Comparison of ENCODE assay signal across 21 mouse cellular contexts in the genomic region with DNA sequence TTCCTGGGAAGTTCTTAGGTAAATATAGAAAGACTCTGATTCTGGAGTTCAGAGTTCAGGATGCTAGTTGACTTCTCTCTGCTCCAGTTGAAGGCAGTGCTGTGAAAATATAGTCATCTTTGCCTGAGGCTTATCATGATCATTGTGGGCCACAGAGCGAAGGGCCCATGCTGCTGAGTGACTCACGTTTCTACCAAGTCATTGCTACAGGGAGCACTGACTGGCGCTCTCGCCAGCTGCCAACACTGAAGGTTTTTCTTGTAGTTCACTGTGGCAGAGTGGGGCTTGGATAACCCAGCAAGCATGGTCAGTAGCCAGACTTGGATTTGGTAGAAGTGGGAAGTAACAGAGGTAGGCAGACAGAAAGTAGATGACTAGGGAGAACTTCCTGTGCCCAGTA.
DNase-seq lines count a peak whose midpoint lies in the region; ATAC-seq lines count a peak whose summit lies in the region.
"Had no signal": no experiment of that assay in that cellular context is flagged by ENCODE, and none has a peak within 500 bp of the region (broad histone marks: within the 10 kb centered on the region; RNA-seq: fewer than 3 reads in every experiment).

No protein-coding gene starts in this region.

- H3K9me3 ChIP-seq in hindbrain, embryonic 10.5 days = no peaks in the 10 kb centered on the region
- H3K9me3 ChIP-seq in hindbrain, embryonic 14.5 days (ENCODE audit: control insufficient read depth, low read length) = no peaks in the 10 kb centered on the region
- no peaks in the 10 kb centered on the region for H3K9me3 ChIP-seq in kidney, embryonic 15.5 days (replicated peaks)
- no peaks in the 10 kb centered on the region for H3K9me3 ChIP-seq in neural tube, embryonic 13.5 days
- H3K9me3 ChIP-seq in neural tube, embryonic 15.5 days (replicated peaks) = no peaks in the 10 kb centered on the region
- H3K9me3 ChIP-seq: embryonic facial prominence, embryonic 15.5 days; forebrain, embryonic 15.5 days; G1E; heart, embryonic 13.5 days; intestine, embryonic 15.5 days had no signal

- H3K9ac ChIP-seq in hindbrain, embryonic 14.5 days = no peak overlapping the region
- H3K9ac ChIP-seq in kidney, embryonic 15.5 days = no peak overlapping the region
- H3K9ac ChIP-seq in neural tube, embryonic 13.5 days = no peak overlapping the region
- H3K9ac ChIP-seq in neural tube, embryonic 15.5 days (replicated peaks) = no peak overlapping the region
- H3K9ac ChIP-seq: embryonic facial prominence, embryonic 15.5 days; forebrain, embryonic 15.5 days; heart, embryonic 13.5 days; intestine, embryonic 15.5 days had no signal

- no peak overlapping the region for H3K4me2 ChIP-seq in hindbrain, embryonic 14.5 days (replicated peaks)
- H3K4me2 ChIP-seq in kidney, embryonic 15.5 days = no peak overlapping the region
- H3K4me2 ChIP-seq in neural tube, embryonic 13.5 days = no peak overlapping the region
- no peak overlapping the region for H3K4me2 ChIP-seq in neural tube, embryonic 15.5 days
- H3K4me2 ChIP-seq: embryonic facial prominence, embryonic 15.5 days; forebrain, embryonic 15.5 days; heart, embryonic 13.5 days; intestine, embryonic 15.5 days had no signal

- H3K4me3 ChIP-seq in hindbrain, embryonic 10.5 days = no peak overlapping the region
- no peak overlapping the region for H3K4me3 ChIP-seq in hindbrain, embryonic 14.5 days (replicated peaks; ENCODE audit: low read length)
- H3K4me3 ChIP-seq in kidney, embryonic 15.5 days (replicated peaks) = no peak overlapping the region
- no peak overlapping the region for H3K4me3 ChIP-seq in neural tube, embryonic 13.5 days
- no peak overlapping the region for H3K4me3 ChIP-seq in neural tube, embryonic 15.5 days (replicated peaks)
- H3K4me3 ChIP-seq: embryonic facial prominence, embryonic 15.5 days; erythroblast, embryonic 14.5 days; forebrain, embryonic 15.5 days; heart, embryonic 13.5 days; intestine, embryonic 15.5 days had no signal

- H3K36me3 ChIP-seq in hindbrain, embryonic 10.5 days = no peaks in the 10 kb centered on the region
- H3K36me3 ChIP-seq in hindbrain, embryonic 14.5 days (replicated peaks; ENCODE audit: control insufficient read depth, insufficient read depth) = no peaks in the 10 kb centered on the region
- no peaks in the 10 kb centered on the region for H3K36me3 ChIP-seq in kidney, embryonic 15.5 days
- H3K36me3 ChIP-seq in neural tube, embryonic 13.5 days = no peaks in the 10 kb centered on the region
- no peaks in the 10 kb centered on the region for H3K36me3 ChIP-seq in neural tube, embryonic 15.5 days
- H3K36me3 ChIP-seq: embryonic facial prominence, embryonic 15.5 days; forebrain, embryonic 15.5 days; heart, embryonic 13.5 days; intestine, embryonic 15.5 days had no signal

- H3K27ac ChIP-seq in hindbrain, embryonic 10.5 days = peak overlapping the region; percentile 54; the same call in 1 of the 2 replicates
- no peak overlapping the region for H3K27ac ChIP-seq in hindbrain, embryonic 14.5 days
- peak overlapping the region; percentile 59 for H3K27ac ChIP-seq in kidney, embryonic 15.5 days
- H3K27ac ChIP-seq in neural tube, embryonic 13.5 days (replicated peaks) = peak overlapping the region; percentile 38; the same call in 1 of the 2 replicates
- H3K27ac ChIP-seq in neural tube, embryonic 15.5 days (replicated peaks) = 0 out of 2 replicates have a peak overlapping the region, but pooled peaks have one; percentile 13
- H3K27ac ChIP-seq: embryonic facial prominence, embryonic 15.5 days; forebrain, embryonic 15.5 days; heart, embryonic 13.5 days; intestine, embryonic 15.5 days had no signal

- no peak for DNase-seq in hindbrain, embryonic 10.5 days (ENCODE audit: low spot score)
- DNase-seq in hindbrain, embryonic 14.5 days (ENCODE audit: low spot score) = no peak
- DNase-seq in kidney, postnatal 10 days = no peak
- DNase-seq in neural tube, embryonic 10.5 days (ENCODE audit: extremely low spot score, low spot score) = no peak
- no peak for DNase-seq in ovary, adult 18-20 months (ENCODE audit: low spot score)
- DNase-seq: B cell, adult 2 months; cerebellum, adult 2 months; gastrocnemius, postnatal 36 days; heart, adult 11 months; heart, postnatal 36 days had no signal

- peaks cover 26% of the 10 kb centered on the region for H3K4me1 ChIP-seq in hindbrain, embryonic 10.5 days (replicated peaks)
- peaks cover 18% of the 10 kb centered on the region; the same call in 1 of the 2 replicates for H3K4me1 ChIP-seq in hindbrain, embryonic 14.5 days (replicated peaks; ENCODE audit: control insufficient read depth, insufficient read depth, low read length)
- H3K4me1 ChIP-seq in kidney, embryonic 15.5 days = peaks cover 26% of the 10 kb centered on the region
- H3K4me1 ChIP-seq in neural tube, embryonic 13.5 days (replicated peaks) = peaks cover 37% of the 10 kb centered on the region
- peaks cover 7% of the 10 kb centered on the region for H3K4me1 ChIP-seq in neural tube, embryonic 15.5 days
- H3K4me1 ChIP-seq: embryonic facial prominence, embryonic 15.5 days; heart, embryonic 13.5 days; intestine, embryonic 15.5 days had no signal

- H3K27me3 ChIP-seq in hindbrain, embryonic 10.5 days (ENCODE audit: insufficient read depth, poor library complexity, severe bottlenecking) = no peaks in the 10 kb centered on the region
- no peaks in the 10 kb centered on the region for H3K27me3 ChIP-seq in hindbrain, embryonic 14.5 days (ENCODE audit: control insufficient read depth, insufficient read depth, low read length)
- no peaks in the 10 kb centered on the region for H3K27me3 ChIP-seq in kidney, embryonic 15.5 days
- H3K27me3 ChIP-seq in neural tube, embryonic 13.5 days = 0 out of 2 replicates have a peak, but pooled peaks cover 6% of the 10 kb centered on the region
- no peaks in the 10 kb centered on the region for H3K27me3 ChIP-seq in neural tube, embryonic 15.5 days (replicated peaks)
- H3K27me3 ChIP-seq: embryonic facial prominence, embryonic 15.5 days; forebrain, embryonic 15.5 days; heart, embryonic 13.5 days; intestine, embryonic 15.5 days had no signal

- 91% methylated on average over 4 of the region's 4 CpGs for WGBS in hindbrain, embryonic 10.5 days
- WGBS in hindbrain, embryonic 14.5 days = 81% methylated on average over 4 of the region's 4 CpGs
- WGBS in kidney, embryonic 15.5 days = 68% methylated on average over 4 of the region's 4 CpGs
- 74% methylated on average over 4 of the region's 4 CpGs for WGBS in neural tube, embryonic 13.5 days
- 66% methylated on average over 4 of the region's 4 CpGs for WGBS in neural tube, embryonic 15.5 days

- ATAC-seq in hindbrain, embryonic 14.5 days (ENCODE audit: low FRiP score) = no peak
- ATAC-seq in kidney, embryonic 15.5 days (replicated peaks; ENCODE audit: low FRiP score) = no peak
- peak; percentile 38; the same call in 1 of the 2 replicates for ATAC-seq in neural tube, embryonic 13.5 days (ENCODE audit: low read depth)
- ATAC-seq in neural tube, embryonic 15.5 days (ENCODE audit: low FRiP score) = no peak
- ATAC-seq: activated CD4-positive, CD25-positive, alpha-beta regulatory T cell, adult 4 months; CD4-positive, CD25-positive, alpha-beta regulatory T cell, adult 4 months; forebrain, embryonic 15.5 days; intestine, embryonic 15.5 days had no signal
